Mouse (Mus musculus): ENCODE data around the gene Eif4e3. TPM values are rescaled to one million over a fixed set of nuclear protein-coding genes. Genes with fewer than 3 reads are reported as not detected.

The Eif4e3 gene
- polyA plus RNA-seq, 2 experiments from 2014 or later: 27.0 TPM

Other genes starting within 250 kb of the Eif4e3 start
- gene Foxp1, start 144.1 kb downstream of the Eif4e3 start, polyA plus RNA-seq (2017; shearing (Covaris generic)): 100 to 1,000 TPM; 275 to 341 TPM
- gene Gm20696, start within 50 bp of the Eif4e3 start, polyA plus RNA-seq (2017; shearing (Covaris generic)): 10 to 100 TPM; 19.5 to 26.0 TPM
- gene Gpr27, start 25.9 kb upstream of the Eif4e3 start, polyA plus RNA-seq (2017; shearing (Covaris generic)): not detected
- not detected for gene Prok2, start 59.6 kb upstream of the Eif4e3 start, polyA plus RNA-seq (2017; shearing (Covaris generic))